8 mouse cellular contexts compared by ENCODE assay signal in the genomic region with DNA sequence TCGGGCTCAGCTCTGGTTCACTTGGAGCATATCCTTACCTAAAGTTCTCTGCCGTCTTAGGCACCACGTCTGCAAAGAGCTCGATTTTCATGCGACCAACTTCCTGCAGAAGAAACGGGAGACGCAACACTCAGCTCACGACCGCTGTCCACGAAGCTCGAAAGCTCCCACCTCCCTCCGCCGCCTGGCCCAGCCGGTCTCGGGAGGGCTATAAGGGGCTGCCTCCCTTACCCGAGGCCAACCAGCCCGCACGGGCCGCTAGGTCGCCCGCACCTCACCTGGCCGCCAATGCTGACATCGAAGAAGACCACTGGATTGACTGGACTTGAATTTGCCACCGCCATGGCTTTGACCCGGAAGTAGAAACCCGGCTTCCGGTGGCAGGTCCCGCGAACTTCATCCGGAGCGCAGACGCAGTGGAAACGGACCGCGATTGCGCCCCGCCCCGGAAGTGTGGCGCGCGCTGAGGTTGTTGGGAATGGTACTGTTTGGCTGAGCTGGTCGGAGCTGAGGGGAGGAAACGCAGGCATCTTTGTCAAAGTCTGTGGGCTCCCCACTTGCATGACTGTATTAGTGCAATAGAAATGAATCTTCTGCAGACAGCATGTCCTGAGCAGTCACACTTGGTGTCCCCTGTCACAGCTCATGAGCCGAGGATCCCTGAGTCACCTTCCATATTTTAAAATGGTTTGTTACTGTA. TPM values are rescaled to one million over a fixed set of nuclear protein-coding genes. Genes with fewer than 3 reads are reported as not detected.
DNase-seq lines count a peak whose midpoint lies in the region; ATAC-seq lines count a peak whose summit lies in the region.

A gene (minus strand): TSS at position 416 of the 700 bp plus-strand sequence.

- DNase-seq in adipocyte (ENCODE audit: low spot score) = peak; percentile 93
- peak; percentile 97 for DNase-seq in embryo, embryonic 10 days (ENCODE audit: low spot score)
- peak; percentile 96 for DNase-seq in gastrocnemius, postnatal 10 days
- DNase-seq in induced T-regulatory cell, adult 2 months (ENCODE audit: low read depth) = peak; percentile 97
- peak; percentile 82 to 96 for DNase-seq in left cerebral cortex, adult 9 months (ENCODE audit: low spot score in 2 of 2)
- DNase-seq in right cerebral cortex, postnatal 14 days = peak; percentile 96
- DNase-seq in urinary bladder, postnatal 36 days (ENCODE audit: low spot score in 2 of 2) = peak; percentile 91 to 96

- ATAC-seq in megakaryocyte progenitor cell, adult 5-6 weeks (replicated peaks; ENCODE audit: poor library complexity) = peak; percentile 100

RNA-seq across cellular contexts. Expression of the gene that starts here (rescaled TPM):
- total RNA-seq in gastrocnemius, postnatal 10 days (2021) = 10 to 100 TPM; 15.2 to 15.4 TPM
- 137 and 138 TPM in 2 replicates for total RNA-seq in megakaryocyte progenitor cell, adult 5-6 weeks (2015)
- 161 and 163 TPM in 2 replicates for total RNA-seq in megakaryocyte progenitor cell, adult 5-6 weeks (2017)

Comparison
In these comparisons a context has a peak if more than half of its experiments do, and no peak if none do; other contexts are left out.
1. Peak in every context shown above with its lines: DNase-seq and ATAC-seq.
2. RNA of the gene that starts here (total RNA-seq): 137 to 163 TPM in megakaryocyte progenitor cell, adult 5-6 weeks; 15.2 to 15.4 TPM in gastrocnemius, postnatal 10 days; every median in the first group is over 4 times any median in the second.